Mouse (Mus musculus) layer of hippocampus, adult 18-20 months (tissue): ENCODE results near the gene H2afx. TPM values are rescaled to one million over a fixed set of nuclear protein-coding genes. Genes with fewer than 3 reads are reported as not detected.
A peak's percentile ranks its signal among the peaks of the same experiment; 100 is the strongest.
"Not testable (repeated sequence)": the region's sequence is repeated elsewhere in the genome, so short reads cannot be mapped to it uniquely, and the experiment has no call there.

ENCODE experiments used
- DNase-seq, 2 experiments: peaks; one replicate each; pipeline ENCODE4 v3.0.0; 2022; ENCODE audit warnings: low spot score in 2 of 2
- total RNA-seq, 2 experiments: library from RNA; stranded (reverse); gene quantifications; 2 replicates each; pipeline ENCODE4 v1.2.3; 2021

Gene H2afx
- total RNA-seq, 2 experiments from 2014 or later, result 46.1 to 47.7 TPM

DNA sequence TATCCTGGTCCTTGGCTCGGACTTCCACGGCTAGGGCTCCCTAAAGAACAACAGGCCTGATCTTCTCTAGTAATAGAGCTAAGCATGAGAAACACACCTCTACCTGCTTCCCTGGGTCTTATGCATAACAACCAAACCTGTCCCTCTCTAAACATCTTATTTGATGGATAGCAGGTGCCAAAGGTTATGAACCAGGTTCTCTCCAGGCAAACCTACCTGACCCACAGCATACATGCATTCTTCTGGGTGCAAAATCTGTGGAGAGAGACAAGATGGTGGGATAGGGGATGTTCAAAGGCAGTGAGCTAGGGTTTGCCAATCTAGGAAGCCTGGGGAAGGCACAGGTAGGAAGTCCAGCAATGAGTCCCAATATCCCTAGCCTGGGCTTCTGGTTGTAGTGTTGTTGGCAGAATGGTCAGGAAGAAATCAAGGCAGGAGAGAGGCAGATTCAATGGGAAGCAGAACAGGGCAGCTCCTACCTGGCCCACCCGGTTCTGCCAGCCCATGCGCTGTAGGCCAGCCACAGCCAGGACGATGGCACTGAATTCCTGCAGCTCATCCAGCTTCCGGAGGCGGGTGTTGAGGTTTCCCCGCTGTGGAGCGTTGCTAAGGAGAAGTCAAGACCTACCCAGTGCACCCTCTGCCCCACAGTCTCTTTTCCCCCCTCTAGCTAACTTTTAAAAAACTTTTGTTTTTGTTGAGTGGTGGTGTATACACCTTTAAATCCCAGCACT is 3.1 kb downstream of the H2afx start:
- DNase-seq, result no peak

DNA sequence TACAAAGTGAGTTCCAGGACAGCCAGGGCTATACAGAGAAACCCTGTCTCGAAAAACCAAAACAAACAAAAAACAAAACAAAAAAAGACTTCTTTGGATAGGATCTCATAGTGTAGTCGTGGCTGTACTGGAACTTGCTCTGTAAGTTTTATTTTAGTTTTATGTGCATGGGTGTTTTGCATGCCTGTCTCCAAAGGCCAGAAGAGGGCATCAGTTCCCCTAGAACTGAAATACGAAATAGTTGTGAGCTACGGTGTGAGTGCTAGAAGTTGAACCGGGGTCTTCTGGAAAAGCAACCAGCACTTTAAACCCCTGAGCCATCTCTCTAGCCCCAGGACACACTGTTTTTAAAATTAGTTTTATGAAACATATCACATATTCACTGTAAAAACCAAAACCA is 4.1 kb downstream of the H2afx start:
- DNase-seq, result no peak

DNA sequence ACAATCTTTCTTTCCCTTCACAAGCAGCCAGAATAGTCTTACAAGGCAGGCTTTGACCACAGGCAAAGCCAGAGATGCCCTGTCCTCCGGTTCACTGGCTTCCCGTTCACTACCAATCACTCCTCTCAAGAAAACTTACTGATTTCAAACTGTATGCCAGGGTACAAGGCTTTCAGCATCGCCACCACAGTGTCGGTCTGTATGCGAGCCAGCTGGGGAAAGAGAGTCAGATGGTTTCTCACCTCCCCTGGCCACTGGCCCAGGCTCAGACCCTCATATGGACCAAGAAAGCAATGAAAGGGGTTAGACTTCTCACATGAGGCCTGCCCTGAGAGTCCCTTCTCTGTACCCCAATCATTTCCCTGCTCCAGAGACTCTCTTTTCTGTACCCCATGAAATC is 7.0 kb downstream of the H2afx start:
- DNase-seq, result no peak

DNA sequence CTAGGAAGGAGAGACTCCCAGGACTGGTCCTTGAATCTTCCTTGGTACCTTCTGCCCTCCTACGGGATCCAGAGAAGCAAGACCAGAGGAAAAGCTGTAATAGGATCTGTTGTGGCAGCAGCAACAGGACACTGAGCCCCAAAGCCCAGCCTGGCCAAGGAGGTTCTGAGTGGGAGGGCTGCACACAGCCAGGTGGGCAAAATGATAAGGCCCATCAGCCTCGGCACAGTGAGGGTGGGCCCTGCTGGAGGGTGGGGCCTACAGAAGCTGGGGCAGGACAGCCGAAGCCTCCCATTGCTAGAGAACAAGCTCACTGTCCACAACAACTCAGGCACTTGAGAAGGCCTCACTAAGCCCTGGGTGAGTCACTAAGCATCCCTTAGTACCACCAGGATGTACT is 7.7 kb downstream of the H2afx start:
- no peak for DNase-seq

DNA sequence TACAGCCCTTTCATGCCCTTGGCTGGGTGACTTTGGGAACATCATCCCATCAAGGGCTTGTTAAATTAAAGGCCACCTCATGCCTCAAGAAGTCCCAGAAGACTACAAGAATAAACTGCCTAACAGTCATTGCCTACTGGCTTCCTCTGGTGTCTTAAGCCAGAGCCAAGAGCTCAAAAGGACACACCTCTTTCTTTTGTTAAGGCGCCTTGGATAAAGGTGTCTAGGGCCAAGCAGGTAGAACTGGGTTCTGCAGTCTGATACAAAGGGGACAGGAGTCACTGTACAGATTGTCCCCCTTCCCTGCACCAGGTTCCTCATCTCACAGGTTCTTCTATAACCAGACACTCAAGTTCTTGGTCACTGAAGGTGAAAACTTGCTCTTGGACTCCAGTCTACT is 8.1 kb downstream of the H2afx start:
- DNase-seq, result no peak

DNA sequence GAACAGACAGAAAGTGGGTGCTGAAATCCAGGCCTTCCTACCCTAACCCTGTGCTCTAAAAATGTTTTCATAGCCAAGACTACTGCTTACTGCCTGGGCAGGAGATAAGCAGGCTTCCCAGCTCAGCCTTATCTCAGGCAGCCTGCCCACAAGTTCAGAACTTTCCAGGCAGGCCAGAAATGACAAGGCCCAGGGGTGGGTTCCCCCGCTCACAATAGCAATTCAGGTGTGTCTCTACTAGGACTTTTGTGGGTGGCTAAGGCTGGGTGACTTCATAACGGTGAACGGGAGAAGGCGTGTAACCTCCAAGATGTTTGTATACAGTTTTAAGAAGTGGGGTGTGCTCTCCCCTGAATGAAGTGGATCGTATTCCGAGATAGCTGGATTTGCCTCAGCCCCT is 8.8 kb downstream of the H2afx start:
- no peak for DNase-seq

DNA sequence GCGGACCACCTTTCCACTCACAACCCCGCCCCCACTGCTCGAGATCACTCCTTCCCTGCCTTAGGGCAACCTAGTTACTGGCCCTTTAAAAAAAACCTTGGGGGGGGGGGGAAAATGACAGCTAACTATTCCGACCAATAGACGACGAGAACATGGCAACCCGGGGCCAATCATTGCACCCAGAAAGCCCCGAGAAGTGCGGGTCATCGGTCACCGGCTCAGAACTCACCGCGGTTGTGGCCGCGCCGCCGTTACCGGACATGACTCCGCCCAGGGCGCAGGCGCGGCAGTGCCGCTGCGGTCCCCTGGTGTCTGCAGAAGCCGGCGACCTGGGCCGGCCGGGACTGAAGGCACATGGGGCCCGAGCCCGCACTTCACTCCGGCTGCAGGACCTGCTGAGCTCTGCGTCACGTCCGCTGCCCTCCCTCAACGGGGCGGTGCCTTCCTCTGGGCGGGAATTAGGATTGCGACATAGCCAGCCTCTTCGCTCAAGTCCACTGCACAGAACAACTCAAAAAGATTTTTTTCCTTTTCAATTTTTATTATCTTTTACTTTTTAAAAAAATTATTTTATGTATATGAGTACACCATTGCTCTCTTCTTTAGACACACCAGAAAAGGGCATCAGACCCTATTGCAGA is 9.4 kb downstream of the H2afx start, which contains the start of gene Hmbs:
Hmbs (minus strand) TSS at position 448 of the 641 bp plus-strand sequence.
- DNase-seq, result peak; percentile 86 to 95

DNA sequence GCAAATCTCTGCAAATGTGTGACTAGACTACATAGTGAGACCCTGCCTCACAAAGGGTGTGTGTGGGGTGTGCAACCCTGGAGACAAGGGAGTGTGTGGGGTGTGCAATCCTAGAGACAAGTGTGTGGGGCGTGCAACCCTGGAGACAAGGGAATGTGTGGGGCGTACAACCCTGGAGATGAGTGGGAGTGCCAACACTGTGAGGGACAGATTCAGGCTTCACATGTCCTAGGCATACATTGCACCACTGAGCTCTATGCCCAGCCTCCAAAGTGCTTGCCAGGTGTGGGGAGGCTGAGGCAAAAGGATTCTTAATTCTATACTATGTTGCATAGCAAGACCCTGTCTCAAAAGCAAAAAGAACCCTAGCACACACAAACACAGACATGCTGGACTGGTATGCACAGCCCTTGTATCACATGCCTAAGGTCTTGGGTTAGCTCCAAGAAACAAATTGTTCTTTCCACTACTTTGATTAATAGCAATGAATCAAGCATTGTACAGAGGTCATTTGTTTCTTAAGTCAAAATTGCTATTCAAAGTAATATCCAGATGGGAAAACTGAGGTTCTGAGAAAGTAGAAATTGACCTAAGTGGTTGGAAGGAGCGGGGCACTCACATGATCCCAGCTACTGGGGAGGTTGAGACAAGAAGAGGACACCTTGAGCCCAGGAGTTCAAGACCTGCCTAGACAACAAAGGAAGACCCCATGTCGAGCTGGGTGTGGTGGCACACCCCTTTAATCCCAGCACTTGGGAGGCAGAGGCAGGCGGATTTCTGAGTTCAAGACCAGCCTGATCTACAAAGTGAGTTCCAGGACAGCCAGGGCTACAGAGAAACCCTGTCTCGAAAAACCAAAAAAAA is 11.3 kb downstream of the H2afx start:
- peak; percentile 37 to 53 for DNase-seq

DNA sequence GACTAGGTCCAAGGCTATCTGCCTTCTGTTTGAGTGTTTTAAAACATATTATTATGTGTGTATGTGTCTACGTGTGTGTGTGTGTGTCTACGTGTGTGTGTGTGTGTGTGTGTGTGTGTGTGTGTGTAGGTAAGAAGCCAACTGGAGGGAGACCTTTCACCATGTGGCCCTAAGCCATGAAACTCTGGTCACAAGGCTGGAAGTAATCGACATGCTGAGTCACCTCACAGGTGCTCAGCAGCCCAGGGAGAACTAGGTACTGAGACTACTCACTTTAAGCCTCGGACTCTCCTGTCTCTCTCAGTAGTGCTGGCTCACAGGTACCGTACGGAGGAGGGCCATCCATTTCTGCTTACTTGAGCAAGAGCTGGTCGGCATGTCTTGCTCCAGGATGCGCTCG is 12.7 kb downstream of the H2afx start:
- DNase-seq, result no peak

DNA sequence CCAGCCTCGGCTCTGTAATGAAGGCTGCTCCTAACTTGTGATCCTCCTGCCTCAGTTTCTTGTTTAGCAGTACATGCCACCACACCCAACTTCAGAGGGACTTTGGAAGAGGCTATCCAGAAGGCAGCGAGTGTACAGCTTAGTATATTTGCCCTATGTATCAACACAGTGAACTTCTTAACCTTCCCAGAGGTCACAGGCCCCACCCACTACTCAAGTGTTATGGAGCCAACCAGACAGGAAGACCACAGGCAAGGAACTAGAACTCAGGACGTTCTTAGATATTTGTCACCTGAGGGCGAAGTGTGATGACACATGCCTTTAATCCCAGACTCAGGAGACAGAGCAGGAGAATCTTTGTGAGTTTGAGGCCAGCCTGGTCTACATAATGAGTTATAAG is 13.1 kb downstream of the H2afx start:
- no peak for DNase-seq

DNA sequence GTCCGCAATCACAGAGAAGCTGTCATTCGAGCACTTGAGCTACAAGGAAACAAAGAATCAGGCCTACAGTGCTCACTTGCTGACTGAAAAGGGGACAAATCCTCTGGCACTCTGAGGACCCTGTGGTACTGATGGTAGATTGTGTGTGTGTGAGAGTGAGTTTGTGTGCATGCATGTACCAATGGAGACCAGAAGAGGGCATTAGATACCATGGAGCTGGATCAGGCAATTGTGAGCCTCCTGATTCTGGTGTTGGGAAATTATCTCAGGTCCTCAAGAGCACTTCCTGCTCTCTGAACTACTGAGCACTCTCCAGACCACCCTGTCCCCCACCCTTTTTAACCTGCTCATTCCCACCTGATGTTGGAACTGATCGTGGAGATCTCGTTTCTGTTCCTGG is 14.1 kb downstream of the H2afx start:
- no peak for DNase-seq

DNA sequence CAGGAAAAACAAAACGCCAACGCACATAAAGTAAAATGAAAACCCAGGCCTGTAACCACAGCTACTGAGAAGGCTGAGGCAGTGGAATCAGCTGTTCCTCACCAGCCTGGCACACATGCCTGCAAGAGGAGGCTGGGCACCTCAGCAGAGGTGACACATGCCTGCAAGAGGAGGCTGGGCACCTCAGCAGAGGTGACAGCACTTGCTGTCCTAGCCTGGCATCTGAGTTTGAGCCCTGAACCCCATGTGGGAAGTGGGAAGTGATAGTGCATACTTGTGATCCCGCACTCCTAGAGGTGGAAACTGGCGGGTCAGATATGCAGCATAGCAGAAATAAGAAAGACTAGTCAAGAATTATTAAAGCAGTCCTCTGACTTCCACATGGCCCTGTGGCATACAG is 16.9 kb downstream of the H2afx start:
- DNase-seq, result peak in 1 of 2 experiments; percentile 38

DNA sequence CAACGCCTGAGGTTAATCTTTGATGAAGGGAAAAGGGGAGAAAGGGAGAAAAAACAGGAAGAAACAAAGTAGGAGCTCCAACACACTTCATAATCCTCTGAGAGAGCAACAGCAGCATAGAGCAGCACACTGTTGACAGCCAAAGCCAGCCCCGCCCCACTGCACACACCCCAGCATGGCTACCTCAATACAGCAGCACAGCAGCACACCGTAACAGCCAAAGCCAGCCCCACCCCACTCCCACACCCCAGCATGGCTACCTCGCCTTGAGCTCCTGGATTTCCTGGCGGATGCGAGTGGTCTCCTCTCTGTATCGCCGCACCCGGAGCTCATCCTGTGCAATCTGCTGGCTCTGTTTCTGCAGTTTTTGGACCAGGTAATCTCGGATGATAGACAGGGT is 17.8 kb downstream of the H2afx start:
- no peak for DNase-seq

DNA sequence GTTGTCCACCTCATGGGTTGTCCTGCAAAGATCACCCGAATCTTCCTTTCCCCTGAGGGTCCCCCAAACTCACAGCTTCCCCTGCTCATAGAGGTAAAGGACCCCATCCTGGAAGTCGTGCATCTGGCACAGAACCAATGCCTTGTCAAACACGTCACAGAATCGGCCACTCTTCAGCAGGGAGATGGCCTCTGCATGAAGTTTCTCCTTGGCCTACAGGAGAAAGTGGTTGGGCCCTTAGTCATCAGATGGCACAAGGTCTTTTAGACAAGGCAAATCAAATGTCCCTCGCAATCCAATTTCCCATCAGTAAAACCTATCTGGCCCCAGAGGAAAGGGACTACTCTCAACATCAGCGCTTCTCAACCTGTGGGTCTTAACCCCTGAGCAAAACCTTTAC is 18.6 kb downstream of the H2afx start:
- no peak for DNase-seq

DNA sequence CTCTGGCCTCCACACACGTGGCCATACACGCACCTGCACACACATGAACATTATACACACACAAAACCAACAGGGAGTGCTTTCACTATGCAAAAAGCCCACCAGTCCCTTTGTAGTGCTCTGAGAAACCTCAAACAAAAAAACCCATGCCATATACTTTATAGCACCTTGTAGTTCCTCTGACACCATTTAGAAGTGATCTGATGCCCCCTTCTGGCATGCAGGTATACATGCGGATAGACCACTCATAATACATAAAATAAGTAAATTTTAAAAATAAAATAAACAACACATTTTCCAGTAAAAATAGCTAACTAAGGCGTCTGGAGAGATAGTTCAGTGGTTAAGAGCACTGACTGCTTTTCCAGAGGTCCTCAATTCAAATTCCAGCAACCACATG is 22.7 kb downstream of the H2afx start:
- DNase-seq, result no peak

DNA sequence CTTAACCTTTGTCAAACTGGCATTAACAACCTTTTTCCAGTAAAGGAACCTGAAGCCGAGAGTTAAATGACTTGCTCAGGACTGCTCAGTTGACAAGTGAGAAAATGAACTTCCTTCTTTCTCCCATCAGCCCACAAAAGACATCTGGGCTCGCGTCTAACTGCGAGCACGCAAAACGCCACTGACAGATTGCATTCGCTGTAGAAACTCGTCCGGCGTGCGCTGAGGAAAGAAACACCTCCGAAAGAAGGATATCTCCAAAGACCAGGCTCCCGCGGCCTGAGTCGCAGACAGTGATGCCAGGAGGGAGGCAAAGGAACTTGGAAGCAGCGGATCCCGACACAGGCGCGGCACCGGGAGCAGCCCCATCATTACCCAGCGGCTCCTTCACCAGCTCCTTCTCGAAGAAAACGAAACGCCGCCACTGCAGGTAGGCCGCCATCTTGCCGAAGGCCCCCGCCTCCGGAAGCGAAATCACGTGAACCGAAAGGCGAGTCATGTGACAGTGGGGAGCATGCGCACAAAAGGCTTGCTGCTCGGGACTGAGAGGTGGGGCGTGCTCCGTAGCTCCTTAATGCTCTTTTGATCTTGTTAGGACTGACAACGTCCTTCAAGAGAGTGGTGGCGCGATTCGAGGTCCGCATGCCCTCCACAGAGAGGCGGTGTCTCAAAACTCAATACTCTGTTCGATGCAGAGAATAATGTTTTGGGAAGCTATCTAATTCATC is 26.9 kb downstream of the H2afx start, which contains the start of gene Vps11:
Vps11 (minus strand) TSS at position 481 of the 728 bp plus-strand sequence.
- peak; percentile 87 to 95 for DNase-seq

DNA sequence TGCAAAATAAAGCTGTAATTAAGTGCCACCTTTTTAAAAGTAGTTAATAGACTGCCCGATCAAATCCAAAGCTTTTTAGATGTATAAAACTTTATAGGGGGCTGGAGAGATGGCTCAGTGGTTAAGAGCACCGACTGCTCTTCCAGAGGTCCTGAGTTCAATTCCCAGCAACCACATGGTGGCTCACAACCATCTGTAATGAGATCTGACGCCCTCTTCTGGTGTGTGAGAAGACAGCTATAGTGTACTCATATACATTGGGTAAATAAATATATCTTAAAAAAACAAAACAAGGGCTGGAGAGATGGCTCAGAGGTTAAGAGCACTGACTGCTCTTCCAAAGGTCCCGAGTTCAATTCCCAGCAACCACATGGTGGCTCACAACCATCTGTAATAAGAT is 27.4 kb downstream of the H2afx start:
- DNase-seq, result not testable (repeated sequence)

DNA sequence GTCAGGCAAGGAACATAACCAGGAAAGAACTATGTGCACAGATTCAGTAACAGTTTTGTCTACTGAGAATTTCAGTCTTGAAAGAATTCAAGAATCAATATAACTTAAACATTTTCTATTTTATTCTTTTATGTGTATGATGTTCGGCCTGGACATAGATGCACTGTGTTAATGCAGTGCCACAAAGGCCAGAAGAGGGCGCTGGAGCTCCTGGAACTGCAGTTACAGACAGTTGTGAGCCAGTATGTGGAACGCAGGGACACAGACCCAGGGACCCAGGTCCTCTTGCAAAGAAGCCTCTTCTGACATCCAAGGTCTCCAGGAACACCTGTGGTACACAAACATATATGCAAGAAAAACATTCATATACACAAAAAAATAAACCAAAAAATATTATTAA is 30.0 kb downstream of the H2afx start:
- DNase-seq, result no peak

DNA sequence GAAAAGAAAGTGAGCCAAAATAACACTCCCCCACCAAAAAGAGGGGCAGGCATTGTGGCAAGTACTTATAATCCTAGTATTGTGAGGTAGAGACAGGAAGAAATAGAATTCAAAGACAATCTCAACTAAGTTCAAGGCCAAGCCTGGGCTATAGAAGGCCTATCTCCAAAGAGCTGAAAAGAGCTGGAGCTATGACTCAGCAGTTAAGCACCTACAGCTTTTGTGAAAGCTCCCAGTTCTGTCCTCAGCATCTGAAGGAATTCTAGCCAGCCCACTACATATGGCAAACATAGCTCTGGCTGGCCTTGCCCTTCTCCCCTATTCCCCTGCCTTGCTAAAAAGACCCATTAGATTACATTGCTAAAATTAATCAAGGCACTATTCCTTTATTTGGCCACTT is 38.9 kb downstream of the H2afx start:
- no peak for DNase-seq

DNA sequence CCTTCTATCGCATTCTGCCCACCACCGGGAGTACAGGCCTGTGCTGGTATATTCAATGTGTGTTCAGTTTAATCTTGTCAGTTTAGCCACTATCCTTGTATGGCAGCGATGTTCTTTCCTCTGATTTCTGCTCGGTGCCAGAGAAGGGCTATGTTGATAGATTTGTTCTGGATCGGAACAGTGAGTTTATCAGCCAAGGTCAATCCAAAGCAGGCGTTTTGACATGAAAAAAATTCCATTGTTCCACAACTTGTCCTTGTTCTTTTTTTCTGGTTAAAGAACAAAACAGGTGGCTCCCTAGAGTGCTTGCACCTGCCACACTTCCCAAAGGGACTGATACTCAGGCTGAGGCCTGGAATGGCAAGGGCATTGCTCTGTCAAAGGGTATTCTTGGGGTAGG is 41.6 kb downstream of the H2afx start:
- no peak for DNase-seq

DNA sequence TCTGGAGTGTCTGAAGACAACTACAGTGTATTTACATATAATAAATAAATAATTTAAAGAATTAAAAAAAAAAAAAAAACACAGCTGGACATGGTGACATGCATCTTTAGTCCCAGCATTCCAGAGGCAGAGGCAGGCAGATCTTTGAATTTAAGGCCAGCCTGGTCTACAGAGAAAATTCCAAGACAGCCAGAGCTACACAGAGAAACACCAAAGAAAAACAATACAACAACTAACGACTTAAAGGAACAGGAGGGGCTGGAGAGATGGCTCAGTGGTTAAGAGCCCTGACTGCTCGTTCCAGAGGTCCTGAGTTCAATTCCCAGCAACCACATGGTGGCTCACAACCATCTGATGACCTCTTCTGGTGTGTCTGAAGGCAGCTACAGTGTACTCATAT is 42.8 kb downstream of the H2afx start:
- DNase-seq, result not testable (repeated sequence)
